Mouse (Mus musculus) liver, adult 2 months (tissue): ENCODE results near the gene Gm10837. TPM values are rescaled to one million over a fixed set of nuclear protein-coding genes. Genes with fewer than 3 reads are reported as not detected.

ENCODE experiments used
- DNase-seq: peaks from one replicate; pipeline ENCODE4 v3.0.0-alpha.2; 2011; ENCODE audit warnings: low read depth, low spot score; ENCODE audit errors: extremely low read depth
- H3K27ac ChIP-seq: fragments of 200-500 bp; replicated peaks from 2 replicates; pipeline ENCODE4 v1.5.1; 2012; ENCODE audit warnings: low read depth, mild to moderate bottlenecking, control low read depth, inconsistent platforms, low read length; ENCODE audit not compliant: insufficient read depth
- H3K27me3 ChIP-seq: fragments of 200-500 bp; 2 replicates; pipeline ENCODE4 v1.6.1; 2012; ENCODE audit warnings: mild to moderate bottlenecking, moderate library complexity, low read length, inconsistent platforms; ENCODE audit not compliant: control insufficient read depth, insufficient read depth
- H3K36me3 ChIP-seq: fragments of 200-500 bp; 2 replicates; pipeline ENCODE4 v1.6.1; 2012; ENCODE audit warnings: low read length, inconsistent platforms; ENCODE audit not compliant: control insufficient read depth, insufficient read depth
- H3K4me1 ChIP-seq: fragments of 200-500 bp; 2 replicates; pipeline ENCODE4 v1.6.1; 2011; ENCODE audit warnings: low read length; ENCODE audit not compliant: control insufficient read depth, insufficient read depth
- H3K4me3 ChIP-seq: fragments of 200-500 bp; 2 replicates; pipeline ENCODE4 v1.5.1; 2011; ENCODE audit warnings: low read depth, mild to moderate bottlenecking, control low read depth, low read length, moderate library complexity; ENCODE audit not compliant: insufficient read depth
- H3K79me2 ChIP-seq: fragments of 200-500 bp; 2 replicates; pipeline ENCODE4 v1.6.1; 2012; ENCODE audit warnings: inconsistent platforms, mild to moderate bottlenecking, low read length, moderate library complexity; ENCODE audit not compliant: control insufficient read depth, insufficient read depth
- H3K9ac ChIP-seq: fragments of 200-500 bp; 2 replicates; pipeline ENCODE4 v1.6.1; 2012; ENCODE audit warnings: low read depth, mild to moderate bottlenecking, control low read depth, inconsistent platforms, low read length
- CTCF ChIP-seq: fragments of 200-500 bp; IDR thresholded peaks from 2 replicates; pipeline ENCODE4 v1.5.1; 2011; ENCODE audit warnings: low read depth, low read length, control low read depth
- POLR2A ChIP-seq: fragments of 200-500 bp; IDR thresholded peaks from 2 replicates; pipeline ENCODE4 v1.6.1; 2011; ENCODE audit warnings: low read length, control low read depth; ENCODE audit not compliant: insufficient read depth; ENCODE audit errors: extremely low read depth
- WGBS: fragments of 180-500 bp; shearing (Covaris S2); methylation state at CpG from one replicate; pipeline ENCODE4 v1.1.7; 2018; 5-methylcytosine and 5-hydroxymethylcytosine counted together
- polyA plus RNA-seq: library from polyadenylated mRNA; depleted of rRNA; stranded (reverse); fragments of >200 nt; gene quantifications from 2 replicates; pipeline ENCODE4 v1.2.3, GENCODE M21; 2012
- total RNA-seq: library from RNA; depleted of rRNA; stranded (reverse); fragments of >200 nt; gene quantifications from 2 replicates; pipeline ENCODE4 v1.2.3, GENCODE M21; 2014

Gene Gm10837
- total and polyA plus RNA-seq, 2 experiments: not detected

DNA sequence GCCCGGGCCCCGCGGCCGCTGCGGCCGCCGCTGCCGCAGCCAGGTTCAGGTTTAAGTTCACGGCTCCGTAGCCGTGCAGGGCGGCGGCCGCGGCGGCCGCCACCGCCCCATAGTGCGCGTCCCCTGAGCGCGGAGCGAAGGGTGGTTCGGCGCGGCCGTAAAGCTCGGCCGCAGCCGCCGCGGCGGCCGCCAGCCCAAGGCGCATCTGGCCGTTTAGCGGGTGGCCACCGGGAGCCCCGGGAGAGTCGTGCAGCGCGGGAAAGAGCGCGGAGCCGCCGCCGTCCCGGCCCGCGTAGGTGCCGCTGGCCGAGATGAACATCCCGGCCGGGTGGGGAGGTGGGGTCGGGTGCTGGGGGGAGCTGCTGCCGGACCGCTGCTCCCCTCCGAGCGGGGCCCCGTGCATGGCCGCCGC, 26.0 kb upstream of the Gm10837 start:
- no peak for DNase-seq
- under 1% methylated on average over 57 of the region's 62 CpGs for WGBS
- Histone ChIP-seq H3K36me3 (no peaks in the 10 kb centered on the region), H3K79me2 (no peaks in the 10 kb centered on the region), H3K27me3 (peaks cover 22% of the 10 kb centered on the region), H3K9ac (peak overlapping the region; percentile 25), H3K4me1 (peaks cover 5% of the 10 kb centered on the region; the same call in 1 of the 2 replicates), H3K27ac (no peak overlapping the region), H3K4me3 (peak overlapping the region; percentile 32; the same call in 1 of the 2 replicates)
- TF ChIP-seq CTCF (no peak), POLR2A (no peak)

DNA sequence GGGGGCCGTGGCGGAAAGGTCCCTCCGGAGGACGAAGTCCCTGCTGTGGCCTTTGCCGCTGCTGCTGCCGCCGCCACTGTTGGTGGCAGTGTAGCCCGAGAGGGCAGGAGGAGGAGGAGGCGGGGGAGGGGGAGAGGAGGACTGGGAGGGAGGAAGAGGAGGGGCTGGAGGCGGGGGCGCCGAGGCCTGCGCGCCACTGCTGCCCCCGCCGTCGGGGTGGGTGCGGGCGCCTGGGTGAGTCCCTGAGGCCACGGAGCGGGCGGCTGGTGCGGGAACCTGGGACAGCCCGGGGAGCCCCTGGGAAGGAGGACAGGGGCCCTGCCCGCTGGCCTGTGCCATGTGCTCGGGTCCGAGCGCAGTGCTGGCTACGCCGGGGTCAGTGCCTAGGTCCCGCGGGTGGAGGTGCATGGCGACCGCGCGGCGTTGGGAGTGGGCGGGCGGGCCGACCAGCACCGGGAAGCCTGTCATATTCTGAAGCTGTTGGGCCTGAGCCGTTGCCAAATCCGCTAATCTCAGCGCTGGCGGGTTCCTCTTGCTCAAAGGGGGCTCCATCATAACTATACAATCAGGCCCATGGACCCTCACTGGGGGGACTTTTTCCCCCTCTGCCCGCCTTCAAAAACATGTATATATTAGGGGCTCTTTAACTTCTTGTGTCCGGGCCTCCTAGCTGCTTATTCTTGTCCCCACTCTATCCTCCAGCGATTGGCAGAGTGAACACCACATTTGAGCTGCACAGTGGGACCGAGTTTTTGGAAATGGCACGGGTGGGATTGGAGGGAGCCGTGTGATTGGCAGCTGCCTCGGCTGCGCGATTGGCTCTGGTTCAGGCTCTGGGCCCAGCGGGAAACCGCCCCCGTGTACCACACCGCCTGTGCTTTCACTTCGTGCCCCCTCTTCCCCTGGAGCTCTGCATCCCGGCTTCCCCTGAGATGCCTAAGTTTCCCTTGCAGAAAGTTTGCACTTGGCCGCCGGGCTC, 25.3 kb upstream of the Gm10837 start, which contains the start of gene Zic5:
Zic5 (minus strand) TSS at position 915 of the 979 bp plus-strand sequence.
- H3K9ac ChIP-seq: peak within 1 kb of the TSS; percentile 25
- H3K4me1 ChIP-seq: peaks cover 5% of the 10 kb centered on the region; the same call in 1 of the 2 replicates
- H3K27me3 ChIP-seq: peaks cover 22% of the 10 kb centered on the region
- no peak within 1 kb of the TSS for H3K27ac ChIP-seq
- 2% methylated on average over 54 of the region's 62 CpGs for WGBS
- no peaks in the 10 kb centered on the region for H3K36me3 ChIP-seq
- no peak for TF ChIP-seq CTCF
- no peak for TF ChIP-seq POLR2A
- H3K79me2 ChIP-seq: no peaks in the 10 kb centered on the region
- peak within 1 kb of the TSS; percentile 32; the same call in 1 of the 2 replicates for H3K4me3 ChIP-seq
- no peak for DNase-seq

DNA sequence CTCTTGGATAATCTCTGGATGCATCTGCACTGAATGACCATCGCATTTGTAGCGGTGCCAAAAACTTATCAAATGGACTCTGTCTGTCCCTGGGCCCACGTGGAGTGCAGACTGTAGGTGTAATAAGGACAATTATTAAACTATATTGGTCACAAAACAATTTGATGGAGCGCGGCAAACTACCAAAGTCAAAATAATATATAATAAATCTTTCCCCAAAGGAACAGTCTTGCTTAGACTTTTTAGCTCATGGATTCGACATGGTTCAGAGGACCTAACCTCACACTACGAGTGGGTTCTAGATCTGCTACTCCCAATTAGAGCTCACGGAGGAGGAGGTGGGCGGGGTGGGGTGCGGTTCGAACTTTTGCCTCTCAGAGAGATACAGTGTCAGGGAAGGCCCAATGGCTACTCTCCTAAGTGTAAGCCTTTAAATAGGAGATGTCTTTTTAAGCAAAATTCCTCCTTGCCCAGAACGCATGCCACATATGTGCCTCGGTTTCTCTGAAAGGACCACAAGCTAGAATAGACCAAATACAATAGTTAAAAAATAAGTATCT, 24.4 kb upstream of the Gm10837 start:
- H3K9ac ChIP-seq: no peak overlapping the region
- no peaks in the 10 kb centered on the region for H3K79me2 ChIP-seq
- H3K27me3 ChIP-seq: peaks cover 22% of the 10 kb centered on the region
- H3K4me3 ChIP-seq: no peak overlapping the region
- DNase-seq: no peak
- peaks cover 5% of the 10 kb centered on the region; the same call in 1 of the 2 replicates for H3K4me1 ChIP-seq
- WGBS: 37% methylated on average over 13 of the region's 13 CpGs
- TF ChIP-seq POLR2A (no peak), CTCF (no peak)
- no peaks in the 10 kb centered on the region for H3K36me3 ChIP-seq
- no peak overlapping the region for H3K27ac ChIP-seq

DNA sequence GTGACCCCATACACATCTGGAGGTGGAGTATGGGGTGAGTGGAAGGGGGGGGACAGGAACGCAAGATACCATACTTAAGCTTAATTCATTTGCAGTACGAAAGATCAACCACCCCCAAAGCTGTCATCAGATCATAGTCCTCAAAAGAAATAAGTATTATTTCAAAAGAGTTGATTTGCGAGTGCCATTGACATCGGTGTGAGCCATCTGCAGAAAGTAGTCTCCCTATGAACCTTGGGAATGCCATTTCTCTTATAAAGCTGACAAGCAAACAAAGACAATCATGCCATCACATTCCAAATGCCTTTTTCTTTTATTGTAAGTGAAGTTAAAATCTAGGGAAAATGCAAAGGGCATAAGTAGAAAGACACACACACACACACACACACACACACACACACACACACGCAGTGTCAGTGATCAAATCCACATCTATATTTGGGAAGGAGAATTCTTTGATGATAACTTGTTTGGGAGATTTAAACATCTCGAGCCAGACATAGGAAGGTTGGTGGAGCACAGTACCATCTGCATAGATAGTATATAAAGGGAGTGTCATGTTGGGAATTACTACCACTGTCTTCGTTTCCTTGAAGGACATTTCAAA, 23.5 kb upstream of the Gm10837 start:
- Histone ChIP-seq H3K9ac (no peak overlapping the region), H3K27ac (no peak overlapping the region), H3K36me3 (no peaks in the 10 kb centered on the region), H3K4me3 (no peak overlapping the region), H3K79me2 (no peaks in the 10 kb centered on the region), H3K27me3 (peaks cover 22% of the 10 kb centered on the region), H3K4me1 (peaks cover 5% of the 10 kb centered on the region; the same call in 1 of the 2 replicates)
- 61% methylated on average over 7 of the region's 7 CpGs for WGBS
- no peak for DNase-seq
- TF ChIP-seq CTCF (no peak), POLR2A (no peak)

DNA sequence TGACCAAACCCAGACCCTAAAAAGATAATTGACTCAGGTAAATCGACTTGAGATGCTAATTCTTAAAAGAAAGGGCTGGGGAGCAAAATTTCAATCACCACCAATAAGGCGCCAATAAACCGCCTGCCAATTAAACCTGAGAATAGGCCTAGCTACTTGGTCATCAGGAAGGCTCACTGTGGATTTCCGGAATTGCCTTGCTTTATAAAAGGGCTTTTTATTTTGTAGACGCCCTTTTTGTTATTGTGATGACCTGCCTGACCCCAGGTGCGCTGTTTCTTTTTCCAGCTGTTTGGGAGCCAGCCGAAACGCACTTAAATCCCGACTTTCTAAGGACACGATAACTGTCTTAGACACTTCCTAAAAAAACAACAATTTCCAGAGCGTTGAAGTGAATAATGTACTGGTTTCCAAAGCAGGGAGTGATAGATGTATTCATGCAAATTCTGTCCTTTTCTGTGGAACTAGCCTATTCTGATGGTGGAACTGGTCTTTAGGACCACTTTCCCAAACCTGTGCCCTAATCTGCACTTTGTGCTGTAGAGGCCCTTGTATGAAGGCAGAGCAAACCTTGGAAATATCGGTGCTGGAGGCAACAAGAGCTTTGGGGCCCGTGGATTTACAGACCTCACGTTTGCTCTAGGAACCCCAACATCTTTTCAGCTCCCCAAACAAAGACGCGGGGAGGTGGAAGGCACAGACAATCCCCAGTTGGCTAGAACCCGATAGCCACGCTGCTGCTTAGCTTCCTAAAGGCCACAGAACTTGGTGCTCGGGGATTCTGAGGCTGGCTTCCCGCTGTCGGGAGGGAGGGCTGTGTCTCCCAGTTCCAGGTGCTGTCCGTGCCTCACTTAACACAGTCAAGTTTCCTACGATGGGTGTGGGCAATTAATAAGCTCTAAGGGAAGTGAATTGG, 22.2 kb upstream of the Gm10837 start:
- H3K79me2 ChIP-seq: no peaks in the 10 kb centered on the region
- no peak overlapping the region for H3K4me3 ChIP-seq
- no peaks in the 10 kb centered on the region for H3K36me3 ChIP-seq
- H3K27ac ChIP-seq: no peak overlapping the region
- WGBS: 11% methylated on average over 23 of the region's 23 CpGs
- peaks cover 27% of the 10 kb centered on the region for H3K27me3 ChIP-seq
- H3K9ac ChIP-seq: no peak overlapping the region
- TF ChIP-seq POLR2A: no peak
- no peak for TF ChIP-seq CTCF
- H3K4me1 ChIP-seq: peaks cover 5% of the 10 kb centered on the region; the same call in 1 of the 2 replicates
- DNase-seq: no peak
